Mouse (Mus musculus) forebrain, embryonic 11.5 days (tissue): ENCODE data around the gene Camk2g. TPM values are rescaled to one million over a fixed set of nuclear protein-coding genes. Genes with fewer than 3 reads are reported as not detected.

ENCODE experiments used
- ATAC-seq: fragments of 200-750 bp; cut with Nextera tagmentation; replicated peaks from 2 replicates; pipeline ENCODE4 v1.8.0; 2017; ENCODE audit warnings: moderate TSS enrichment; ENCODE audit not compliant: low FRiP score
- DNase-seq: peaks from one replicate; pipeline ENCODE4 v3.0.0-alpha.2; 2017; ENCODE audit warnings: low spot score
- H3K27ac ChIP-seq: fragments of 300-500 bp; sonication (generic); 2 replicates; pipeline ENCODE4 v1.5.1; 2014; ENCODE audit warnings: low read depth, low read length
- H3K27me3 ChIP-seq: fragments of 300-500 bp; sonication (generic); 2 replicates; pipeline ENCODE4 v1.6.1; 2014; ENCODE audit warnings: mild to moderate bottlenecking, low read length, mixed read lengths; ENCODE audit not compliant: control insufficient read depth, insufficient read depth
- H3K36me3 ChIP-seq: fragments of 300-500 bp; sonication (generic); 2 replicates; pipeline ENCODE4 v1.6.1; 2014; ENCODE audit warnings: mild to moderate bottlenecking, low read length, moderate library complexity, mixed read lengths; ENCODE audit not compliant: control insufficient read depth, insufficient read depth
- H3K4me1 ChIP-seq: fragments of 300-500 bp; sonication (generic); replicated peaks from 2 replicates; pipeline ENCODE4 v1.6.1; 2014; ENCODE audit warnings: low read length, mixed read lengths; ENCODE audit not compliant: control insufficient read depth, insufficient read depth
- H3K4me2 ChIP-seq: fragments of 300-500 bp; sonication (generic); 2 replicates; pipeline ENCODE4 v1.6.1; 2014; ENCODE audit warnings: low read depth, mild to moderate bottlenecking, low read length, moderate library complexity, mixed read lengths; ENCODE audit not compliant: severe bottlenecking
- H3K4me3 ChIP-seq: fragments of 300-500 bp; sonication (generic); 2 replicates; pipeline ENCODE4 v1.5.1; 2014; ENCODE audit warnings: low read depth, low read length
- H3K9ac ChIP-seq: fragments of 300-500 bp; sonication (generic); 2 replicates; pipeline ENCODE4 v1.6.1; 2014; ENCODE audit warnings: low read length
- H3K9me3 ChIP-seq: fragments of 300-500 bp; sonication (generic); 2 replicates; pipeline ENCODE4 v1.6.1; 2016; ENCODE audit warnings: low read length, mixed read lengths; ENCODE audit not compliant: control insufficient read depth
- WGBS: fragments of 180-500 bp; shearing (Covaris S2); extraction: QIAGEN DNeasy Blood & Tissue Kit; methylation state at CpG from one replicate; pipeline ENCODE4 v1.1.7; 2014; 5-methylcytosine and 5-hydroxymethylcytosine counted together
- polyA plus RNA-seq: library from polyadenylated mRNA; unstranded; fragments of >200 nt; fragmentation: Nextera tagmentation; extraction: Ambion mirVana; gene quantifications from 2 replicates; pipeline ENCODE4 v1.2.1, GENCODE M21; 2014

Camk2g gene
- polyA plus RNA-seq, 1 experiment from 2014 or later = 46.8 TPM

- Histone ChIP-seq H3K4me3 (no peak overlapping the region), H3K36me3 (no peaks in the 10 kb centered on the region), H3K9me3 (no peaks in the 10 kb centered on the region), H3K27me3 (no peaks in the 10 kb centered on the region), H3K9ac (no peak overlapping the region), H3K4me2 (no peak overlapping the region), H3K27ac (no peak overlapping the region), H3K4me1 (0 out of 2 replicates have a peak, but pooled peaks cover 3% of the 10 kb centered on the region)
- DNase-seq = no peak
- no peak for ATAC-seq
- 76% methylated on average over 1 of the region's 1 CpGs for WGBS
Observed at GRCm38 (mm10) chr14:20831915-20832314, 38.0 kb upstream of the Camk2g start.

- Histone ChIP-seq H3K27me3 (no peaks in the 10 kb centered on the region), H3K36me3 (no peaks in the 10 kb centered on the region), H3K4me2 (no peak overlapping the region), H3K9ac (no peak overlapping the region), H3K9me3 (no peaks in the 10 kb centered on the region), H3K4me3 (no peak overlapping the region), H3K27ac (no peak overlapping the region), H3K4me1 (no peaks in the 10 kb centered on the region)
- ATAC-seq (no peak), DNase-seq (no peak)
- 86% methylated on average over 9 of the region's 9 CpGs for WGBS
Observed at GRCm38 (mm10) chr14:20831141-20831910, 37.4 kb upstream of the Camk2g start.

- H3K27me3 ChIP-seq = no peaks in the 10 kb centered on the region
- H3K9ac ChIP-seq = no peak overlapping the region
- no peaks in the 10 kb centered on the region for H3K9me3 ChIP-seq
- 88% methylated on average over 12 of the region's 12 CpGs for WGBS
- DNase-seq (no peak), ATAC-seq (no peak)
- H3K27ac ChIP-seq = no peak overlapping the region
- no peak overlapping the region for H3K4me3 ChIP-seq
- no peaks in the 10 kb centered on the region for H3K36me3 ChIP-seq
- H3K4me2 ChIP-seq = no peak overlapping the region
- no peaks in the 10 kb centered on the region for H3K4me1 ChIP-seq
Observed at GRCm38 (mm10) chr14:20829523-20830366, 35.9 kb upstream of the Camk2g start.

GRCm38 (mm10) chr14:20828524-20828923 lies 34.6 kb upstream of the Camk2g start:
- WGBS = 88% methylated on average over 3 of the region's 3 CpGs
- no peaks in the 10 kb centered on the region for H3K9me3 ChIP-seq

GRCm38 (mm10) chr14:20827491-20827890 lies 33.6 kb upstream of the Camk2g start:
- Histone ChIP-seq H3K27ac (no peak overlapping the region), H3K36me3 (no peaks in the 10 kb centered on the region), H3K4me3 (no peak overlapping the region), H3K9me3 (no peaks in the 10 kb centered on the region), H3K27me3 (no peaks in the 10 kb centered on the region), H3K4me1 (no peaks in the 10 kb centered on the region), H3K4me2 (no peak overlapping the region), H3K9ac (no peak overlapping the region)
- ATAC-seq (no peak), DNase-seq (no peak)
- 85% methylated on average over 5 of the region's 5 CpGs for WGBS

More at GRCm38 (mm10) chr14:20828524-20828923, 34.6 kb upstream of the Camk2g start:
- Histone ChIP-seq H3K27ac (no peak overlapping the region), H3K27me3 (no peaks in the 10 kb centered on the region), H3K36me3 (no peaks in the 10 kb centered on the region), H3K4me2 (no peak overlapping the region), H3K4me3 (no peak overlapping the region), H3K9ac (no peak overlapping the region), H3K4me1 (no peaks in the 10 kb centered on the region)
- no peak for DNase-seq
- no peak for ATAC-seq

- Histone ChIP-seq H3K9ac (no peak overlapping the region), H3K9me3 (no peaks in the 10 kb centered on the region), H3K27me3 (no peaks in the 10 kb centered on the region), H3K4me1 (no peaks in the 10 kb centered on the region), H3K4me3 (no peak overlapping the region), H3K36me3 (no peaks in the 10 kb centered on the region), H3K4me2 (no peak overlapping the region), H3K27ac (no peak overlapping the region)
- no peak for DNase-seq
- WGBS = 83% methylated on average over 8 of the region's 8 CpGs
- no peak for ATAC-seq
Observed at GRCm38 (mm10) chr14:20827061-20827460, 33.2 kb upstream of the Camk2g start.

- no peaks in the 10 kb centered on the region for H3K36me3 ChIP-seq
- no peaks in the 10 kb centered on the region for H3K4me1 ChIP-seq
- H3K9ac ChIP-seq = no peak overlapping the region
- no peak overlapping the region for H3K4me2 ChIP-seq
- H3K9me3 ChIP-seq = no peaks in the 10 kb centered on the region
- DNase-seq = no peak
- no peak overlapping the region for H3K27ac ChIP-seq
- no peak for ATAC-seq
- WGBS = 91% methylated on average over 2 of the region's 2 CpGs
- H3K4me3 ChIP-seq = no peak overlapping the region
- no peaks in the 10 kb centered on the region for H3K27me3 ChIP-seq
Observed at GRCm38 (mm10) chr14:20825516-20825915, 31.6 kb upstream of the Camk2g start.

GRCm38 (mm10) chr14:20824517-20824916 lies 30.6 kb upstream of the Camk2g start:
- 83% methylated on average over 1 of the region's 1 CpGs for WGBS
- no peak for DNase-seq
- Histone ChIP-seq H3K4me2 (no peak overlapping the region), H3K4me3 (no peak overlapping the region), H3K27ac (no peak overlapping the region), H3K36me3 (no peaks in the 10 kb centered on the region), H3K9me3 (no peaks in the 10 kb centered on the region), H3K9ac (no peak overlapping the region), H3K4me1 (no peaks in the 10 kb centered on the region), H3K27me3 (no peaks in the 10 kb centered on the region)
- ATAC-seq = no peak
